Mouse (Mus musculus) spleen, adult 2 months (tissue): ENCODE data around the gene Shoc2. TPM values are rescaled to one million over a fixed set of nuclear protein-coding genes. Genes with fewer than 3 reads are reported as not detected.
A peak's percentile ranks its signal among the peaks of the same experiment; 100 is the strongest.

Experiments used
- DNase-seq, 2 experiments: peaks; one replicate each; pipeline versions ENCODE4 v3.0.0 to v3.0.0-alpha.2; 2012 to 2021; ENCODE audit warnings: low spot score in 2 of 2, low read depth in 1 of 2
- H3K27ac ChIP-seq: fragments of 200-500 bp; 2 replicates; pipeline ENCODE4 v1.5.1; 2012; ENCODE audit warnings: low read length, inconsistent platforms; ENCODE audit not compliant: insufficient read depth
- H3K27me3 ChIP-seq: fragments of 200-500 bp; 2 replicates; pipeline ENCODE4 v1.6.1; 2012; ENCODE audit warnings: mild to moderate bottlenecking, moderate library complexity, low read length, inconsistent platforms; ENCODE audit not compliant: control insufficient read depth, insufficient read depth
- H3K36me3 ChIP-seq: fragments of 200-500 bp; 2 replicates; pipeline ENCODE4 v1.6.1; 2012; ENCODE audit warnings: mild to moderate bottlenecking, low read length, inconsistent platforms; ENCODE audit not compliant: control insufficient read depth, insufficient read depth
- H3K4me1 ChIP-seq: fragments of 200-500 bp; 2 replicates; pipeline ENCODE4 v1.6.1; 2011; ENCODE audit warnings: inconsistent platforms; ENCODE audit not compliant: control insufficient read depth, insufficient read depth, insufficient read length
- H3K4me3 ChIP-seq: fragments of 200-500 bp; 2 replicates; pipeline ENCODE4 v1.5.1; 2011; ENCODE audit warnings: mild to moderate bottlenecking, inconsistent platforms; ENCODE audit not compliant: insufficient read depth, insufficient read length; ENCODE audit errors: extremely low read depth
- CTCF ChIP-seq: fragments of 200-500 bp; IDR thresholded peaks from 2 replicates; pipeline ENCODE4 v1.5.1; 2011; ENCODE audit warnings: mild to moderate bottlenecking, inconsistent platforms; ENCODE audit not compliant: insufficient read depth, insufficient read length, insufficient replicate concordance; ENCODE audit errors: extremely low read depth
- POLR2A ChIP-seq: fragments of 200-500 bp; IDR thresholded peaks from 2 replicates; pipeline ENCODE4 v1.6.1; 2011; ENCODE audit warnings: low read depth, low read length, inconsistent platforms
- WGBS: fragments of 180-500 bp; shearing (Covaris S2); methylation state at CpG from one replicate; pipeline ENCODE4 v1.1.7; 2018; 5-methylcytosine and 5-hydroxymethylcytosine counted together
- polyA plus RNA-seq: library from polyadenylated mRNA; depleted of rRNA; stranded (reverse); fragments of >200 nt; gene quantifications from 2 replicates; pipeline ENCODE4 v1.2.3, GENCODE M21; 2012

Gene Shoc2
- polyA plus RNA-seq, 1 experiment = 5.6 TPM

- no peak overlapping the region for H3K27ac ChIP-seq
- WGBS = 98% methylated on average over 6 of the region's 6 CpGs
- H3K36me3 ChIP-seq = peaks cover 4% of the 10 kb centered on the region
- no peak overlapping the region for H3K4me3 ChIP-seq
- TF ChIP-seq CTCF = no peak
- no peak for TF ChIP-seq POLR2A
- DNase-seq = no peak
- H3K27me3 ChIP-seq = no peaks in the 10 kb centered on the region
- no peaks in the 10 kb centered on the region for H3K4me1 ChIP-seq
Observed at GRCm38 (mm10) chr19:54035100-54035499, 91.0 kb downstream of the Shoc2 start.

DNA sequence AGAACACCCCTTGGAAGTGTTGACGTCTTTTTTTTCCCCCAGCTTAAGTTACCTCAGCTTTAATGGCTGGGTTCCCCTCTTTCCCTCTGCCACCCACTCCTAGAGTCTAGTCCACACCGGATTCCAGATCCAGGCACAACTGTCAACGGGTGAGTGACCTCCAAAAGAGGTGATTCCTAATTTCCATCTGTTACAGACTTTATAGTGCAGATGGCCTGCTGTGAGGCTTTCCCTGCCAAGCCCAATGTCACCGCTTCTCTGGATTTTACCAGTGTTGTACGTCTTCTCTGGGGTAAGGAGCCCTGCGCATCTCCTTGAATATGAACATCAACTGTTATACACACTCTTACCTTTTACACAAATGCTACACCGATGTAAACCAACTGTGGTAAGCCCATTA, 95.3 kb downstream of the Shoc2 start:
- Histone ChIP-seq H3K36me3 (no peaks in the 10 kb centered on the region), H3K27me3 (peaks cover under 1% of the 10 kb centered on the region; the same call in 1 of the 2 replicates), H3K27ac (no peak overlapping the region), H3K4me1 (no peaks in the 10 kb centered on the region), H3K4me3 (no peak overlapping the region)
- 86% methylated on average over 7 of the region's 7 CpGs for WGBS
- no peak for DNase-seq
- TF ChIP-seq CTCF = no peak
- TF ChIP-seq POLR2A = no peak

GRCm38 (mm10) chr19:54040356-54041028, 96.4 kb downstream of the Shoc2 start:
- H3K4me1 ChIP-seq = peaks cover 6% of the 10 kb centered on the region; the same call in 1 of the 2 replicates
- no peak overlapping the region for H3K27ac ChIP-seq
- H3K36me3 ChIP-seq = no peaks in the 10 kb centered on the region
- DNase-seq = no peak
- H3K4me3 ChIP-seq = no peak overlapping the region
- H3K27me3 ChIP-seq = peaks cover 9% of the 10 kb centered on the region
- 44% methylated on average over 4 of the region's 4 CpGs for WGBS
- TF ChIP-seq CTCF (no peak), POLR2A (no peak)

DNA sequence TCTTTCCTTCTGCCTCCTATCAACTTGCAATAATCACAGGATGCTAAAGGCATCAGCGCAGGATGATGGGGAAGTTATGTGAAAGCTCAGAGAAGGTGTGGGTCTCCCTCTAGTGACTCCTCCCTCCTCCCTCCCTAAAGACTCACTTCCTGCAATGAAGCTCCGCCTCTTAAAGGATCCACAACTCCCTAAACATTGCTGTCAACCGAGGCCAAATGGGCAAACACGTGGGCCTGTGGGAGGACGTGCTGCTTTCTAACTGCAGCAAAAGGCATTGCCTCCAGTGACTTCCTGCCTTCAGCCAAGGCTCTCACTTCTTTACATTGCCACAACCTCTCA, 96.9 kb downstream of the Shoc2 start:
- Histone ChIP-seq H3K27me3 (peaks cover 14% of the 10 kb centered on the region), H3K4me1 (peaks cover 9% of the 10 kb centered on the region; the same call in 1 of the 2 replicates), H3K36me3 (no peaks in the 10 kb centered on the region), H3K27ac (no peak overlapping the region), H3K4me3 (no peak overlapping the region)
- no peak for TF ChIP-seq CTCF
- no peak for DNase-seq
- 12% methylated on average over 5 of the region's 5 CpGs for WGBS

DNA sequence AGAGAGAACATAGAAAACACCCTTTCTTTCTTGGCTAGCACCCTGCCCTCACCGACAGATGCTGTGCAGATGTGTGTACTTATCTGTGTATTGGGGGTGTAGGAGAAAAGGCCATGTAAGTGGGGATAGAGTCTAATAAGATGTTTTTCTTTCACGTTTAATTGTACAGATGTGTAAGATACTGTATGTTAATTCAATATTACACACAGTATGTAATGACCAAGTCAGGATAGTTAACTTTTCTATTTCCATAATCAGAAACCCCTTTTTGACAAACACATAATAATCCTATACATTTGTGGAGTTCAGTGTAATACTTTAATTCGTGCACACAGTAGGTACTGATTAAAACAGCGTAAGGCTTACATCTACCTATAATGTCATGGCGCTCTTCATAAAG, 99.7 kb downstream of the Shoc2 start, which contains the start of gene Adra2a:
Gene Adra2a, plus strand, starts transcription at position 301 of the 400 bp plus-strand sequence.
- Histone ChIP-seq H3K36me3 (no peaks in the 10 kb centered on the region), H3K4me3 (peak within 1 kb of the TSS; percentile 33; the same call in 1 of the 2 replicates), H3K4me1 (peaks cover 19% of the 10 kb centered on the region), H3K27me3 (peaks cover 28% of the 10 kb centered on the region), H3K27ac (no peak within 1 kb of the TSS)
- no peak for DNase-seq
- WGBS = 74% methylated on average over 5 of the region's 5 CpGs
- no peak for TF ChIP-seq CTCF
- no peak for TF ChIP-seq POLR2A

GRCm38 (mm10) chr19:54044507-54045371, 100.6 kb downstream of the Shoc2 start:
- Histone ChIP-seq H3K27me3 (peaks cover 28% of the 10 kb centered on the region), H3K4me3 (peak overlapping the region; percentile 33; the same call in 1 of the 2 replicates), H3K36me3 (no peaks in the 10 kb centered on the region), H3K27ac (no peak overlapping the region), H3K4me1 (peaks cover 19% of the 10 kb centered on the region)
- TF ChIP-seq POLR2A (no peak), CTCF (peak; percentile 34; the same call in 1 of the 2 replicates)
- 3% methylated on average over 59 of the region's 59 CpGs for WGBS
- peak in 1 of 2 experiments; percentile 23 for DNase-seq

DNA sequence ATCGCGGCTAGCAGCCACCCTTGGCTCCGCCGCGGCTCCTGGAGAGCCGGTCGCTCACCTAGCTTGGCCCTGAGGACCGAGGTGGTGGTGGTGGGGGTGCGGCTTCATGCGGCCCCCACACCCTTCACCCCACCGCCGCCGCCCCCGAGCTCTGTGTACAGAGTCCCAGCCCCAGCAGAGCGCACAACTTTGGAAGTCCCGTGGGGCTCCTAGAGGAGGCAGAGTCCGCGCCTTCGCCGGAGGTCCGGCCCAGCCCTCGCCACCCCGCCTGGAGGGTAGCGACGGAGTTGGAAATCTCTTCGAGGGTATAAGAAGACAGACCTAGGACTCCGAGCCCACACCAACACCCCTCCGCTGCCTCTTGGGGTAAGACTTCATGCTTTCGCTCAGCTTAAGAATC, 101.3 kb downstream of the Shoc2 start:
- DNase-seq = no peak
- Histone ChIP-seq H3K4me3 (peak overlapping the region; percentile 33; the same call in 1 of the 2 replicates), H3K27me3 (peaks cover 28% of the 10 kb centered on the region), H3K4me1 (peaks cover 19% of the 10 kb centered on the region), H3K27ac (no peak overlapping the region), H3K36me3 (no peaks in the 10 kb centered on the region)
- whole genome bisulfite sequencing = 3% methylated on average over 29 of the region's 29 CpGs
- TF ChIP-seq POLR2A = no peak
